Mouse (Mus musculus): ENCODE data around the gene Olfr763. TPM values are rescaled to one million over a fixed set of nuclear protein-coding genes. Genes with fewer than 3 reads are reported as not detected.
A peak's percentile ranks its signal among the peaks of the same experiment; 100 is the strongest.

Olfr763 gene
- not detected in 2 replicates for polyA plus RNA-seq (2015; fragmentation: Nextera tagmentation; extraction: Ambion mirVana)

GRCm38 (mm10) chr10:129010288-129010841 lies at the start of gene Olfr763:
TSS of gene Olfr763 (plus strand) at chr10:129010791.
- Histone ChIP-seq H3K27ac (no peak within 1 kb of the TSS), H3K4me3 (replicated peaks; ENCODE audit: low read depth, low read length) (no peak within 1 kb of the TSS), H3K9ac (ENCODE audit: low read depth, low read length) (no peak within 1 kb of the TSS), H3K4me1 (replicated peaks; ENCODE audit: insufficient read depth, low read length) (no peaks in the 10 kb centered on the region), H3K4me2 (ENCODE audit: low read length) (no peak within 1 kb of the TSS), H3K36me3 (ENCODE audit: insufficient read depth, low read length) (no peaks in the 10 kb centered on the region), H3K27me3 (ENCODE audit: insufficient read depth, low read length) (no peaks in the 10 kb centered on the region), H3K9me3 (replicated peaks; ENCODE audit: low read length) (no peaks in the 10 kb centered on the region)
- no peak for TF ChIP-seq CTCF (IDR thresholded peaks at IDR 0.05; ENCODE audit: low read depth)
- DNase-seq (ENCODE audit: low spot score), result no peak
- no peak for ATAC-seq (replicated peaks; ENCODE audit: low FRiP score, low read depth)
- WGBS, result 77% methylated on average over 2 of the region's 2 CpGs

DNA sequence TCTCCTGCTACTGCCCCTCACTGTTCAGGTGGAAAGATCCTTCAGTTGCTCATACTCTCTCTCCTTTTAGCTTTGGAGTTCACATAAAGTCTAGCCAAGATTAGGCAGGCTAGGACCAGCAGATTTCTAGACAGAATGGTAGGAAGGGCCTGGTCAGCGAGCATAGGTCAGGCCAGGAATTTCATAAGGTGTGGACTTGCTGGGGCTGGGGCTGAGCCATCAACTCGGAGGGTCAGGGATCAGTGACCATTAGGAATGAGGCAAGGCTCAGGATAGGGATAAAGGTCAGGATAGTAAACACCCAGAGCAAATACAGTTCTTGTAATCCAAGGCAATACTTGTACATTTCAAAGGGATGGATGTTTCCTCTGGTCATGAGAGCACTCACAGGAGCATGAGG lies 45.6 kb upstream of the Olfr763 start:
- H3K4me1 ChIP-seq (replicated peaks; ENCODE audit: insufficient read depth, low read length), result no peaks in the 10 kb centered on the region
- no peak overlapping the region for H3K4me3 ChIP-seq (replicated peaks; ENCODE audit: low read depth, low read length)
- no peaks in the 10 kb centered on the region for H3K9me3 ChIP-seq (replicated peaks; ENCODE audit: low read length)
- H3K27me3 ChIP-seq (ENCODE audit: insufficient read depth, low read length), result no peaks in the 10 kb centered on the region
- 47% methylated on average over 2 of the region's 2 CpGs for WGBS
- no peak overlapping the region for H3K4me2 ChIP-seq (ENCODE audit: low read length)
- no peak for TF ChIP-seq CTCF (IDR thresholded peaks at IDR 0.05; ENCODE audit: low read depth)
- peak; percentile 28 for DNase-seq (ENCODE audit: low spot score)
- H3K36me3 ChIP-seq (ENCODE audit: insufficient read depth, low read length), result no peaks in the 10 kb centered on the region
- H3K9ac ChIP-seq (ENCODE audit: low read depth, low read length), result no peak overlapping the region
- no peak overlapping the region; the same call in 1 of the 2 replicates for H3K27ac ChIP-seq
- ATAC-seq (replicated peaks; ENCODE audit: low FRiP score, low read depth), result peak; percentile 93

GRCm38 (mm10) chr10:128965871-128966270 lies 44.7 kb upstream of the Olfr763 start:
- Histone ChIP-seq H3K4me1 (replicated peaks; ENCODE audit: insufficient read depth, low read length) (no peaks in the 10 kb centered on the region), H3K9me3 (replicated peaks; ENCODE audit: low read length) (no peaks in the 10 kb centered on the region), H3K27ac (no peak overlapping the region), H3K9ac (ENCODE audit: low read depth, low read length) (no peak overlapping the region), H3K4me2 (ENCODE audit: low read length) (no peak overlapping the region), H3K4me3 (replicated peaks; ENCODE audit: low read depth, low read length) (no peak overlapping the region), H3K27me3 (ENCODE audit: insufficient read depth, low read length) (no peaks in the 10 kb centered on the region), H3K36me3 (ENCODE audit: insufficient read depth, low read length) (no peaks in the 10 kb centered on the region)
- WGBS, result 76% methylated on average over 6 of the region's 6 CpGs
- DNase-seq (ENCODE audit: low spot score) (no peak), ATAC-seq (replicated peaks; ENCODE audit: low FRiP score, low read depth) (no peak)
- TF ChIP-seq CTCF (IDR thresholded peaks at IDR 0.05; ENCODE audit: low read depth), result no peak

DNA sequence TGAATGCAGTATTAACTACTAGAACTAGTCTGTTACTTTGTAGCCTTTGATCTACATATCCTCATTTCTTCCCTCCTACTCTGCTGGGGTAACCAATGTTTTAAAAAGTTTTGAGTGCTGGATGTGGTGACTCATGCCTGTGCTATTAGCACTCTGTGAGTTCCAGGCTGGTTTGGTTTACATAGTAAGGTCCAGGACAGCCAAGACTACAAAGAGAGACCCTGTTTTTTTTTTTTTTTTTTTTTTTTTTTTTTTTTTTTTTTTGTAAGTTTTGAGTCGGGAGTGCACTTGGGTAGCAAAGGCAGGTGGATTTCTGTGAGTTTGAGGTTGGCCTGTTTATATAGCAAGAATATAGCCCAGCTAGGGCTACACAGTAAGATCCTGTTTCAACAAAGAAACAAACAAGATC lies 42.2 kb upstream of the Olfr763 start:
- DNase-seq (ENCODE audit: low spot score) (peak; percentile 40), ATAC-seq (replicated peaks; ENCODE audit: low FRiP score, low read depth) (no peak; the same call in 1 of the 2 replicates)
- Histone ChIP-seq H3K9me3 (replicated peaks; ENCODE audit: low read length) (no peaks in the 10 kb centered on the region), H3K9ac (ENCODE audit: low read depth, low read length) (no peak overlapping the region), H3K4me2 (ENCODE audit: low read length) (no peak overlapping the region), H3K4me3 (replicated peaks; ENCODE audit: low read depth, low read length) (no peak overlapping the region), H3K36me3 (ENCODE audit: insufficient read depth, low read length) (no peaks in the 10 kb centered on the region), H3K27ac (no peak overlapping the region), H3K27me3 (ENCODE audit: insufficient read depth, low read length) (no peaks in the 10 kb centered on the region), H3K4me1 (replicated peaks; ENCODE audit: insufficient read depth, low read length) (no peaks in the 10 kb centered on the region)
- no peak for TF ChIP-seq CTCF (IDR thresholded peaks at IDR 0.05; ENCODE audit: low read depth)
- WGBS, result 18% methylated on average over 1 of the region's 1 CpGs

DNA sequence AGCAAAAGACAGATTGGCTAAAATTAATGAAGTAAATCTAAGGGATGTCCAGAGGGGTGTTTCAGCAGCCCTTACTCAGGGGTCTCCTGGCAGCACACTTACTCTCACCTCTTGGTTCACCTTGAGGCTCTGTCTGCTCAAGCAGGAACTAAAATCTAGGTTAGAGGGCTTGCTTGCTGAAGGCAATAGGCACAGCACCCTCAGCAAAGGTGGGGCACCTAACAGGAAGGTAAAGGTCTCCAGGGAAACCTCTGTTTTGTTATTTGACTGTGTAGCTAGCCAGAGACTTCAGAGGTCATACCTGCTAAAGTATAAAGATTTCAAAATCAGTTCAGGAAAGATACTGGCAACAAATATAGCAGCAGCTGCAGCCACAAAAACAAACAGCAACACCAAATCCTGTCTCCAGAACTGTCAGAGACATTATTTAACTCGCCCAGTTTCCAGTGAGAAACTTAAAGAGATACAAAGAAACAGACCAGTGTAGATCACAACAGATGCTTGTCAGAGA lies 39.8 kb upstream of the Olfr763 start:
- Histone ChIP-seq H3K4me3 (replicated peaks; ENCODE audit: low read depth, low read length) (no peak overlapping the region), H3K9me3 (replicated peaks; ENCODE audit: low read length) (no peaks in the 10 kb centered on the region), H3K4me2 (ENCODE audit: low read length) (no peak overlapping the region), H3K27me3 (ENCODE audit: insufficient read depth, low read length) (no peaks in the 10 kb centered on the region), H3K4me1 (replicated peaks; ENCODE audit: insufficient read depth, low read length) (no peaks in the 10 kb centered on the region), H3K27ac (no peak overlapping the region), H3K36me3 (ENCODE audit: insufficient read depth, low read length) (no peaks in the 10 kb centered on the region), H3K9ac (ENCODE audit: low read depth, low read length) (no peak overlapping the region)
- TF ChIP-seq CTCF (IDR thresholded peaks at IDR 0.05; ENCODE audit: low read depth), result no peak
- ATAC-seq (replicated peaks; ENCODE audit: low FRiP score, low read depth), result no peak
- no peak for DNase-seq (ENCODE audit: low spot score)
- 41% methylated on average over 1 of the region's 1 CpGs for WGBS

- H3K4me1 ChIP-seq (replicated peaks; ENCODE audit: insufficient read depth, low read length), result no peaks in the 10 kb centered on the region
- H3K9ac ChIP-seq (ENCODE audit: low read depth, low read length), result no peak overlapping the region
- ATAC-seq (replicated peaks; ENCODE audit: low FRiP score, low read depth), result no peak
- no peak overlapping the region for H3K27ac ChIP-seq
- H3K27me3 ChIP-seq (ENCODE audit: insufficient read depth, low read length), result no peaks in the 10 kb centered on the region
- no peaks in the 10 kb centered on the region for H3K9me3 ChIP-seq (replicated peaks; ENCODE audit: low read length)
- no peak for DNase-seq (ENCODE audit: low spot score)
- no peaks in the 10 kb centered on the region for H3K36me3 ChIP-seq (ENCODE audit: insufficient read depth, low read length)
- no peak for TF ChIP-seq CTCF (IDR thresholded peaks at IDR 0.05; ENCODE audit: low read depth)
- 74% methylated on average over 4 of the region's 4 CpGs for WGBS
- H3K4me3 ChIP-seq (replicated peaks; ENCODE audit: low read depth, low read length), result no peak overlapping the region
- H3K4me2 ChIP-seq (ENCODE audit: low read length), result no peak overlapping the region
Measured at GRCm38 (mm10) chr10:128972841-128973240, 37.8 kb upstream of the Olfr763 start.

DNA sequence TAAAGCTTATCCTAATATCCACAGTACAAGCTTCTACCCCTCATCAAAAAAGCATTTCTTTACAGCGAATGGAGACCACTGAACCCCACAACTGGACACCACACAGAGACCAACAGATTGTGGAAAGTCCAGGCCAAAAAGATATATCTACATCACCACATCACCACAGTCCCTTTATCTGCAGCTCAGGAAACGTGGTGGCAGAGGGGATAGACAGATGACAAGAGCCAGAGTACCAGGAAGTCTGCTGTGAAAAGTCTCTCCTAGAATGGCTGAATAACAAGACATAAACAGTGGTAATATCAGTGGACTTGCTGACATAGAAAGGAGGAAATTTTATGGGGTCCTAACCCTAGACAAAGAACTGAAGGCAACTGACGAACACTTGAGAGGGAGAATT lies 34.2 kb upstream of the Olfr763 start:
- Histone ChIP-seq H3K4me1 (replicated peaks; ENCODE audit: insufficient read depth, low read length) (no peaks in the 10 kb centered on the region), H3K4me2 (ENCODE audit: low read length) (no peak overlapping the region), H3K9me3 (replicated peaks; ENCODE audit: low read length) (no peaks in the 10 kb centered on the region), H3K27ac (no peak overlapping the region), H3K27me3 (ENCODE audit: insufficient read depth, low read length) (no peaks in the 10 kb centered on the region), H3K9ac (ENCODE audit: low read depth, low read length) (no peak overlapping the region), H3K36me3 (ENCODE audit: insufficient read depth, low read length) (no peaks in the 10 kb centered on the region), H3K4me3 (replicated peaks; ENCODE audit: low read depth, low read length) (no peak overlapping the region)
- DNase-seq (ENCODE audit: low spot score) (no peak), ATAC-seq (replicated peaks; ENCODE audit: low FRiP score, low read depth) (no peak)
- WGBS, result 59% methylated on average over 3 of the region's 3 CpGs
- TF ChIP-seq CTCF (IDR thresholded peaks at IDR 0.05; ENCODE audit: low read depth), result no peak
